Mouse (Mus musculus) liver, embryonic 15.5 days (tissue): ENCODE results near the gene Gm48552. TPM values are rescaled to one million over a fixed set of nuclear protein-coding genes. Genes with fewer than 3 reads are reported as not detected.

Source experiments
- ATAC-seq: fragments of 200-750 bp; cut with Nextera tagmentation; 2 replicates; pipeline ENCODE4 v1.8.0; 2017; ENCODE audit warnings: moderate number of reproducible peaks, mild to moderate bottlenecking, moderate library complexity; ENCODE audit not compliant: insufficient read depth
- H3K27ac ChIP-seq: fragments of 300-500 bp; sonication (generic); replicated peaks from 2 replicates; pipeline ENCODE4 v1.5.1; 2015; ENCODE audit warnings: mild to moderate bottlenecking, inconsistent platforms
- H3K27me3 ChIP-seq: fragments of 300-500 bp; sonication (generic); 2 replicates; pipeline ENCODE4 v1.6.1; 2015; ENCODE audit warnings: mild to moderate bottlenecking, inconsistent platforms
- H3K36me3 ChIP-seq: fragments of 300-500 bp; sonication (generic); replicated peaks from 2 replicates; pipeline ENCODE4 v1.6.1; 2015; ENCODE audit warnings: moderate library complexity, mild to moderate bottlenecking, inconsistent platforms
- H3K4me1 ChIP-seq: fragments of 300-500 bp; sonication (generic); replicated peaks from 2 replicates; pipeline ENCODE4 v1.6.1; 2015; ENCODE audit warnings: inconsistent platforms
- H3K4me2 ChIP-seq: fragments of 300-500 bp; sonication (generic); 2 replicates; pipeline ENCODE4 v1.6.1; 2015; ENCODE audit warnings: moderate library complexity, mild to moderate bottlenecking, inconsistent platforms
- H3K4me3 ChIP-seq: fragments of 300-500 bp; sonication (generic); replicated peaks from 2 replicates; pipeline ENCODE4 v1.5.1; 2015; ENCODE audit warnings: mild to moderate bottlenecking, inconsistent platforms
- H3K9ac ChIP-seq: fragments of 300-500 bp; sonication (generic); 2 replicates; pipeline ENCODE4 v1.6.1; 2015; ENCODE audit warnings: moderate library complexity, mild to moderate bottlenecking, inconsistent platforms
- H3K9me3 ChIP-seq: fragments of 300-500 bp; sonication (generic); replicated peaks from 2 replicates; pipeline ENCODE4 v1.6.1; 2016; ENCODE audit warnings: inconsistent platforms
- WGBS: fragments of 180-500 bp; shearing (Covaris S2); methylation state at CpG from one replicate; pipeline ENCODE4 v1.1.7; 2015; ENCODE audit warnings: mixed read lengths; ENCODE audit not compliant: insufficient replicate concordance; 5-methylcytosine and 5-hydroxymethylcytosine counted together
- polyA plus RNA-seq: library from polyadenylated mRNA; unstranded; fragments of >200 nt; fragmentation: Nextera tagmentation; extraction: Ambion mirVana; gene quantifications from 2 replicates; pipeline ENCODE4 v1.2.1, GENCODE M21; 2015

Gene Gm48552
- polyA plus RNA-seq, 1 experiment from 2014 or later = not detected

DNA sequence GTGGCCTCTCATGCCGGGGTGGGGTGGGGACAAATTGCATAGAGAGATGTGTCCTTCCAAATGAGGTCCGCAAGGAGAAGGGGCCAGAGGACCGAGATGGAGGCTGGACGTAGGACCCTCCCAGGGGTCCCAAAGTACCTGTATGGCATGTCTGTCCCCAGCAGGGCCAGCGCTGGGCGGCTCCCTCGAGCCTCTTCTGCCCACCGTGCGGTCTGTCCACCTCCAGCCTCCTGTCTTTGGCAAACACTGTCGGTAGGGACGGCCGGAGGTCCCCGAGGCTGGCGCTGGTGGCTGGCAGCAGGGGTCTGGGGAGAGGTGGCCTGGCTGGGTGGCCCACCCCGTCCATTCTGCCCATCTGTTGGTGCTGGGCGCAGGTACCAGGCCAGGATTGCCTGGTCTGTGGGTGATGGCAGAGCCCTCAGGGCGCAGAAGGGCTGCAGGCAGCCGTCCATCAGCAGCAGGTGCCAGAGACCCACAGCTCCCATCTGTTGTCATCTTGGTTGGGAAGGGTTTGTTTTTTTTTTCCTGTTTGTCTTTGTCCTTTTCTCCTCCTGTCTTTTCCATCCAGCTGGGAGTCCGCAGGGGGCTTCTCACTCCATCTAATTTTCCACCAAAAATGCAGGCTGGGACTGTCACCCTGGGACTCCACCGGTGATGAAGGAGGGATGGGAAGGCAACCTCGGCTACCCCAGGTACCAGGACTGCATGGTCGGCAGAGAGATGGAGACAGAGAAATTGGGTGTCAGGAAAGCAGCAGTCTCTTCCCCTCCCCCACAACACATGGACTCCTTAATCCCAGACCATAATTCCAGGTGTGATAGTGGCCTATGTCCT lies 11.8 kb downstream of the Gm48552 start:
- Histone ChIP-seq H3K27me3 (peaks cover 32% of the 10 kb centered on the region), H3K9me3 (no peaks in the 10 kb centered on the region), H3K4me1 (peaks cover 43% of the 10 kb centered on the region), H3K9ac (no peak overlapping the region), H3K4me3 (no peak overlapping the region), H3K36me3 (peaks cover 17% of the 10 kb centered on the region), H3K27ac (no peak overlapping the region), H3K4me2 (no peak overlapping the region)
- 79% methylated on average over 22 of the region's 22 CpGs for WGBS
- no peak for ATAC-seq

GRCm38 (mm10) chr10:81401205-81401520 lies 12.4 kb downstream of the Gm48552 start:
- Histone ChIP-seq H3K4me1 (peaks cover 47% of the 10 kb centered on the region), H3K4me3 (no peak overlapping the region), H3K27ac (peak overlapping the region; percentile 59), H3K27me3 (peaks cover 38% of the 10 kb centered on the region), H3K4me2 (peak overlapping the region; percentile 48; the same call in 1 of the 2 replicates), H3K9ac (no peak overlapping the region), H3K36me3 (peaks cover 17% of the 10 kb centered on the region), H3K9me3 (no peaks in the 10 kb centered on the region)
- no peak for ATAC-seq
- 49% methylated on average over 10 of the region's 10 CpGs for WGBS

GRCm38 (mm10) chr10:81401521-81402226 lies 12.9 kb downstream of the Gm48552 start:
- Histone ChIP-seq H3K9me3 (no peaks in the 10 kb centered on the region), H3K9ac (no peak overlapping the region), H3K4me2 (peak overlapping the region; percentile 48), H3K36me3 (peaks cover 17% of the 10 kb centered on the region), H3K4me3 (no peak overlapping the region), H3K27ac (peak overlapping the region; percentile 61), H3K27me3 (peaks cover 43% of the 10 kb centered on the region), H3K4me1 (peaks cover 51% of the 10 kb centered on the region)
- ATAC-seq = peak; percentile 76
- WGBS = 16% methylated on average over 18 of the region's 18 CpGs

DNA sequence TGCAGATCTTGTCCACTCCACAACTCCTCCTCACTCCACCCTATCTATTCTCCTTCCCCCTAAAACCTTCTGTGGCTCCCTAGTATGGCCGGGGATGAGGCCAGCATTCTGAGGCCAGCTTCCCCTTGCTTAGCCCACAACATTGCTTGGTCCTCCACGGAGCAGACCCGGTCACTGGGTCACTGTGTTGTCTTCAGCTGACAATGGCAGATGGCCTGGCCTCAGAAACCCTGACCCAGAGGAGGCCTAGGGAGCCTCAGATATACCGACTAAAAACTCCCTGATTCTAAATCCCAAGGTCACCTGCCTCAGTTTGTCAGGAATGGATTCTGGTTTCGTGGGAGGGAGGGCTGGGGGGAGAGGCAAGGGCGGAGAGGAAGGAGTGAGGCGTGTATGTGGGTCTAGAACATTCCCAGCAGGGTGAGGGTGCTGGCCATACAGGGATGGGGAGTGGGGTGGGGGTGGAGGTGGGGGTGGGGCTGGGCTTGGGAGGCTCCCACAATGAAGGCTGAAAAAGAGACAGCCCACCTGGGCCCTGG lies 13.5 kb downstream of the Gm48552 start:
- ATAC-seq = no peak
- Histone ChIP-seq H3K9ac (no peak overlapping the region), H3K4me2 (peak overlapping the region; percentile 48; the same call in 1 of the 2 replicates), H3K27me3 (peaks cover 49% of the 10 kb centered on the region), H3K36me3 (peaks cover 17% of the 10 kb centered on the region), H3K4me3 (no peak overlapping the region), H3K9me3 (no peaks in the 10 kb centered on the region), H3K4me1 (peaks cover 57% of the 10 kb centered on the region), H3K27ac (peak overlapping the region; percentile 61)
- 42% methylated on average over 7 of the region's 7 CpGs for WGBS

GRCm38 (mm10) chr10:81403511-81403910 lies 14.7 kb downstream of the Gm48552 start:
- ATAC-seq = no peak
- no peaks in the 10 kb centered on the region for H3K9me3 ChIP-seq
- H3K4me2 ChIP-seq = no peak overlapping the region
- H3K27ac ChIP-seq = no peak overlapping the region
- H3K36me3 ChIP-seq = peaks cover 17% of the 10 kb centered on the region
- no peak overlapping the region for H3K4me3 ChIP-seq
- no peak overlapping the region for H3K9ac ChIP-seq
- H3K4me1 ChIP-seq = peaks cover 69% of the 10 kb centered on the region
- H3K27me3 ChIP-seq = peaks cover 61% of the 10 kb centered on the region
- 79% methylated on average over 10 of the region's 10 CpGs for WGBS

DNA sequence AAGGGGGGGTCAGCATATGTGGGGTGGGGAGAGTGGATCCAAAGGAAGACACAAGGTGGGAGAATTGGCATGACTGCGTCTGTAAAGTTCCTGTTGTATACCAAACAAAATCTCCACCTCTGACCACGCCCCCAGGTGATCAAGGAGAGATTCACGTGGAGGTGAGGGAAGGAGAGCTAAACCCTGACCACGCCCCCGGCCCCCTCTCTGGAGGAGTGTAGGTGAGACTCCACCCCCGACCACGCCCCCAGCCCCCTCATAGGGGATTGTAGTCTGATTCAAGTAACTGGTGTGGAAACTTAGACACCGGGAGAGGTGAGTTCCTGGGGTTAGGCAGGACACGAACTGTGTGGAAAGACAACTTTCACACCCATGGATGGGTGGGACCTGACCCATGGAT lies 15.3 kb downstream of the Gm48552 start:
- Histone ChIP-seq H3K27me3 (peaks cover 67% of the 10 kb centered on the region), H3K9me3 (no peaks in the 10 kb centered on the region), H3K4me3 (no peak overlapping the region), H3K27ac (no peak overlapping the region), H3K36me3 (peaks cover 17% of the 10 kb centered on the region), H3K9ac (no peak overlapping the region), H3K4me2 (no peak overlapping the region; the same call in 1 of the 2 replicates), H3K4me1 (peaks cover 75% of the 10 kb centered on the region)
- ATAC-seq = no peak
- 33% methylated on average over 9 of the region's 9 CpGs for WGBS

DNA sequence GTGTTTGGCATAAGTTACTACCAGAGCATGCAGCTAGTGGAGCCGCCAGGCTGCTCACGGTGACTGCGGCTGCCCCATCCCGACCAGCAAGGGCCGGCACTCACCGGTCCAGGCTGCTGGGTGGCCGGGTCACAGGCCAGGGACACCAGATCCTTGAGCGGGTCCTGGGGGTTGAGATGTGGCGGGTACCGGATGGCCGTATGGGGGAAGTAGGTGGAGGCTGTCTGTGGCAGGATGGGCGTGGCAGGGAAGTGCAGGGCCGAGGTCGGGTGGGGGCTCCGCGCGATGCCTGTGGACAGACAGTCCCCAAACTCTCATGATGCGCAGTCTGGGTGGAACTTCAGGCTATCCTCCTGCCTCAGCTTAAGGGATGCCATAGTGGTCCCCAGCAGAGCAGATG lies 15.9 kb downstream of the Gm48552 start:
- Histone ChIP-seq H3K9ac (no peak overlapping the region), H3K36me3 (peaks cover 11% of the 10 kb centered on the region), H3K4me3 (no peak overlapping the region), H3K4me1 (peaks cover 81% of the 10 kb centered on the region), H3K4me2 (peak overlapping the region; percentile 25), H3K27me3 (peaks cover 71% of the 10 kb centered on the region), H3K27ac (0 out of 2 replicates have a peak overlapping the region, but pooled peaks have one; percentile 9), H3K9me3 (no peaks in the 10 kb centered on the region)
- WGBS = 19% methylated on average over 18 of the region's 18 CpGs
- no peak for ATAC-seq

DNA sequence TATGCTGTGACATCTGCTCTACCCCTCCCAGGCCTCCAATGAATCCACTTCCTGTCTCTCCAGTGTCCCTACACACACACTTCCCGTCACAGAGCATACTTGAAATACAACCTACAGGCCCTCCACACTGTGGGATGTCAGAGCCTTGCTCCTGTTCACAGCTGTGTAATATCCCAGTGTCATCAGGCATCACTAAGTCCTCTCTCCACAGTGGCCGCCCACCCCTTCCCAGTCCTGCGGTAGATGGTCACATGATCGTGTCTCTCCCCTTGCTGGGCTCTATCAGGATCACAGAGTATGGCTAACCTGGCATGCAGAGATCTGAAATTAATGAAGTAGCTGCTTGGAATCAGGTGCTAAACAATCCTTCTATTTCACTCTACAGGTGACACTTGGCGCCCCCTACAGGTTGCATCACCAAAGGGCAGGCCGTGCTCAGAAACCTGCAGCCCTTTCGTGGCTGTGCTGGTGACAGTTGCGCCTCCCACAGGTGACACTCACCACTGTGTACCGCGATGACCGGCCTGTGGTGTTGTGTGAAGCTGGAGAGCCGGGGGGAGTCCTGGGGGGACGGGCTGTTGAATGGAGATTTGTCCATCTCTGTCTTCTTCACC lies 16.9 kb downstream of the Gm48552 start:
- Histone ChIP-seq H3K36me3 (peaks cover 2% of the 10 kb centered on the region), H3K4me2 (no peak overlapping the region), H3K27me3 (peaks cover 68% of the 10 kb centered on the region), H3K9me3 (no peaks in the 10 kb centered on the region), H3K4me1 (peaks cover 91% of the 10 kb centered on the region), H3K4me3 (no peak overlapping the region), H3K9ac (no peak overlapping the region), H3K27ac (no peak overlapping the region)
- ATAC-seq = no peak
- WGBS = 33% methylated on average over 13 of the region's 13 CpGs

DNA sequence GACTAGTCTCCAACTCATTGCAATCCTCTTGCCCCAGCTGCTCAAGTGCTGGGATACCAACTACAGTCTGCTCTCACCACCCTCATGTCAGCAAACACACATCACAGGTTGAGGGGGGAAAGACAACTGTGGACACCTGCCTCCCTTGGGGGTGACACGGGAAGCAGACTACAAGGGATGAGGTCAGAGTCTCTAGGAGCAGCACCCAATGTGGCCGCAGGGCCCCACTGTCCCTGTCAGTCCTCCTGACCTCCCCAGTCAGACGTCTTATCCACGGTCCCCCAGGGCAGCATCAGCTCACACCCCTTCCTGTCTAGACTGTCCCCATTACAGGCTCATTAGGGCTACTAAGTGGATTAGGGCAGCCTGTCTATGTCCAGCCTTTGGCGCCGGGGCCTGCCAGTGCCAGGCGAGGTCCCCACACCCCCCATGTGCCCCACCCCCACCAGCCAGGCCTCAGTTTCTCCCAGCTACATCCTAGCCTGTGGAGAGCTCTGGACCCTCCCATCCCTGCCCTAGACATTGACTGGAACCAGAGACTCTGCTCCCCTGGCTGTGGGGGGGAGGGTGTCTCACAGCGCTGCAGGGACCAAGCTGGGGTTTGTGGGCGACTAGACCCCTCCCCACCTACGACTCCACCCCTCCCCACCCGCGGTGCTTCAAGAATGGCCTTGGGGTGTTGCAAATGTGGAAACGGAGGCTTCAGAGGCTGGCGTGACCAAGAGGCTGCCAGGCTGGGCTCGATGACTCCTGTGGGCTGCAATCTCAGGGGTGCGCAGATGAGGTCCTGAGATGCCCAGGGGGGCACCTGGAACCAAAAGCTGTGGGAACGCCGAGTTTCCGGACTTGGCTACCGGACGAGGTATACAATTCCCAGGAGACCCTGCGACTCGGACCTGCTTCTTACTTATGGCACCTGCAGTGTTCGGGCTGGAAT lies 18.0 kb downstream of the Gm48552 start:
- 19% methylated on average over 24 of the region's 24 CpGs for WGBS
- H3K4me1 ChIP-seq = peaks cover 91% of the 10 kb centered on the region
- no peak overlapping the region for H3K27ac ChIP-seq
- H3K4me3 ChIP-seq = peak overlapping the region; percentile 36
- H3K4me2 ChIP-seq = peak overlapping the region; percentile 39
- no peak overlapping the region for H3K9ac ChIP-seq
- H3K9me3 ChIP-seq = no peaks in the 10 kb centered on the region
- no peaks in the 10 kb centered on the region; the same call in 1 of the 2 replicates for H3K36me3 ChIP-seq
- H3K27me3 ChIP-seq = peaks cover 68% of the 10 kb centered on the region
- ATAC-seq = no peak
